Mouse (Mus musculus): ENCODE data around the gene Sfmbt2. TPM values are rescaled to one million over a fixed set of nuclear protein-coding genes. Genes with fewer than 3 reads are reported as not detected.

Gene Sfmbt2
- polyA plus RNA-seq, 1 experiment from 2014 or later = 3.8 TPM

- 54% methylated on average over 1 of the region's 1 CpGs for WGBS
- H3K27me3 ChIP-seq = peaks cover 12% of the 10 kb centered on the region
- H3K4me3 ChIP-seq = no peak overlapping the region
- H3K9ac ChIP-seq = no peak overlapping the region
- H3K36me3 ChIP-seq = no peaks in the 10 kb centered on the region
- H3K4me2 ChIP-seq (replicated peaks) = no peak overlapping the region
- H3K4me1 ChIP-seq = no peaks in the 10 kb centered on the region
- no peaks in the 10 kb centered on the region for H3K9me3 ChIP-seq
- H3K27ac ChIP-seq = no peak overlapping the region
- no peak for ATAC-seq (ENCODE audit: low FRiP score, low read depth)
These were observed 19.2 kb upstream of the Sfmbt2 start for GRCm38 (mm10) chr2:10351125-10351524.

- ATAC-seq (ENCODE audit: low FRiP score, low read depth) = no peak
- 82% methylated on average over 3 of the region's 3 CpGs for WGBS
- H3K36me3 ChIP-seq = no peaks in the 10 kb centered on the region
- H3K9me3 ChIP-seq = no peaks in the 10 kb centered on the region
- H3K4me3 ChIP-seq = no peak overlapping the region
- no peak overlapping the region for H3K4me2 ChIP-seq (replicated peaks)
- H3K9ac ChIP-seq = no peak overlapping the region
- H3K27me3 ChIP-seq = peaks cover 14% of the 10 kb centered on the region
- no peaks in the 10 kb centered on the region for H3K4me1 ChIP-seq
- no peak overlapping the region for H3K27ac ChIP-seq
These were observed 17.4 kb upstream of the Sfmbt2 start for GRCm38 (mm10) chr2:10352887-10353286.

GRCm38 (mm10) chr2:10353889-10354288 lies 16.4 kb upstream of the Sfmbt2 start:
- H3K27me3 ChIP-seq = peaks cover 11% of the 10 kb centered on the region; the same call in 1 of the 2 replicates
- H3K4me2 ChIP-seq (replicated peaks) = no peak overlapping the region
- no peaks in the 10 kb centered on the region for H3K4me1 ChIP-seq
- H3K36me3 ChIP-seq = no peaks in the 10 kb centered on the region
- H3K4me3 ChIP-seq = no peak overlapping the region
- no peak overlapping the region for H3K27ac ChIP-seq
- 65% methylated on average over 4 of the region's 4 CpGs for WGBS
- ATAC-seq (ENCODE audit: low FRiP score, low read depth) = no peak
- no peak overlapping the region for H3K9ac ChIP-seq
- H3K9me3 ChIP-seq = no peaks in the 10 kb centered on the region

GRCm38 (mm10) chr2:10359861-10360260 lies 10.4 kb upstream of the Sfmbt2 start:
- 86% methylated on average over 2 of the region's 2 CpGs for WGBS
- no peak for ATAC-seq (ENCODE audit: low FRiP score, low read depth)
- no peak overlapping the region for H3K9ac ChIP-seq
- no peak overlapping the region for H3K4me3 ChIP-seq
- no peaks in the 10 kb centered on the region for H3K9me3 ChIP-seq
- no peaks in the 10 kb centered on the region for H3K36me3 ChIP-seq
- peaks cover 16% of the 10 kb centered on the region; the same call in 1 of the 2 replicates for H3K27me3 ChIP-seq
- no peak overlapping the region for H3K27ac ChIP-seq
- no peaks in the 10 kb centered on the region for H3K4me1 ChIP-seq
- H3K4me2 ChIP-seq (replicated peaks) = no peak overlapping the region

- Histone ChIP-seq H3K9ac (no peak overlapping the region), H3K4me2 (replicated peaks) (no peak overlapping the region), H3K4me3 (no peak overlapping the region), H3K36me3 (no peaks in the 10 kb centered on the region), H3K9me3 (no peaks in the 10 kb centered on the region), H3K27me3 (peaks cover 42% of the 10 kb centered on the region), H3K27ac (no peak overlapping the region), H3K4me1 (no peaks in the 10 kb centered on the region)
- no peak for ATAC-seq (ENCODE audit: low FRiP score, low read depth)
- WGBS = 93% methylated on average over 6 of the region's 6 CpGs
These were observed 5.2 kb upstream of the Sfmbt2 start for GRCm38 (mm10) chr2:10365081-10365480.

GRCm38 (mm10) chr2:10366284-10366683 lies 4.0 kb upstream of the Sfmbt2 start:
- peaks cover 50% of the 10 kb centered on the region for H3K27me3 ChIP-seq
- H3K9ac ChIP-seq = no peak overlapping the region
- WGBS = 21% methylated on average over 2 of the region's 2 CpGs
- H3K4me2 ChIP-seq (replicated peaks) = no peak overlapping the region
- H3K36me3 ChIP-seq = no peaks in the 10 kb centered on the region
- H3K4me1 ChIP-seq = peaks cover 2% of the 10 kb centered on the region
- no peak overlapping the region for H3K27ac ChIP-seq
- no peak for ATAC-seq (ENCODE audit: low FRiP score, low read depth)
- H3K9me3 ChIP-seq = no peaks in the 10 kb centered on the region
- H3K4me3 ChIP-seq = no peak overlapping the region

- H3K4me3 ChIP-seq = no peak overlapping the region
- no peaks in the 10 kb centered on the region for H3K36me3 ChIP-seq
- WGBS = 3% methylated on average over 8 of the region's 8 CpGs
- no peak overlapping the region for H3K27ac ChIP-seq
- no peak overlapping the region for H3K4me2 ChIP-seq (replicated peaks)
- H3K9ac ChIP-seq = no peak overlapping the region
- H3K4me1 ChIP-seq = peaks cover 16% of the 10 kb centered on the region
- ATAC-seq (ENCODE audit: low FRiP score, low read depth) = no peak
- peaks cover 63% of the 10 kb centered on the region for H3K27me3 ChIP-seq
- no peaks in the 10 kb centered on the region for H3K9me3 ChIP-seq
These were observed 634 bp upstream of the Sfmbt2 start for GRCm38 (mm10) chr2:10369676-10370075.

- ATAC-seq (ENCODE audit: low FRiP score, low read depth) = no peak
- H3K27me3 ChIP-seq = peaks cover 74% of the 10 kb centered on the region
- no peaks in the 10 kb centered on the region for H3K9me3 ChIP-seq
- peaks cover 25% of the 10 kb centered on the region for H3K4me1 ChIP-seq
- peak overlapping the region; percentile 92; the same call in 1 of the 2 replicates for H3K4me2 ChIP-seq (replicated peaks)
- no peaks in the 10 kb centered on the region for H3K36me3 ChIP-seq
- H3K4me3 ChIP-seq = no peak overlapping the region
- no peak overlapping the region for H3K27ac ChIP-seq
- 1% methylated on average over 26 of the region's 26 CpGs for WGBS
- no peak overlapping the region for H3K9ac ChIP-seq
These were observed 563 bp downstream of the Sfmbt2 start for GRCm38 (mm10) chr2:10370687-10371458.

- Histone ChIP-seq H3K4me2 (replicated peaks) (peak overlapping the region; percentile 92), H3K27ac (no peak overlapping the region), H3K4me1 (peaks cover 26% of the 10 kb centered on the region), H3K9me3 (no peaks in the 10 kb centered on the region), H3K4me3 (0 out of 2 replicates have a peak overlapping the region, but pooled peaks have one; percentile 61), H3K36me3 (no peaks in the 10 kb centered on the region), H3K27me3 (peaks cover 78% of the 10 kb centered on the region), H3K9ac (no peak overlapping the region)
- ATAC-seq (ENCODE audit: low FRiP score, low read depth) = no peak
- WGBS = 2% methylated on average over 16 of the region's 16 CpGs
These were observed 1.1 kb downstream of the Sfmbt2 start for GRCm38 (mm10) chr2:10371459-10371817.

GRCm38 (mm10) chr2:10371899-10372298 lies 1.6 kb downstream of the Sfmbt2 start:
- Histone ChIP-seq H3K9me3 (no peaks in the 10 kb centered on the region), H3K36me3 (no peaks in the 10 kb centered on the region), H3K9ac (no peak overlapping the region), H3K27me3 (peaks cover 76% of the 10 kb centered on the region), H3K27ac (no peak overlapping the region), H3K4me1 (peaks cover 26% of the 10 kb centered on the region), H3K4me3 (peak overlapping the region; percentile 61), H3K4me2 (replicated peaks) (peak overlapping the region; percentile 92)
- WGBS = 2% methylated on average over 11 of the region's 18 CpGs
- ATAC-seq (ENCODE audit: low FRiP score, low read depth) = peak; percentile 1; the same call in 1 of the 2 replicates

GRCm38 (mm10) chr2:10372321-10372723 lies 2.0 kb downstream of the Sfmbt2 start:
- Histone ChIP-seq H3K4me1 (peaks cover 26% of the 10 kb centered on the region), H3K9me3 (no peaks in the 10 kb centered on the region), H3K4me2 (replicated peaks) (peak overlapping the region; percentile 92), H3K9ac (peak overlapping the region; percentile 64), H3K27me3 (peaks cover 76% of the 10 kb centered on the region), H3K4me3 (peak overlapping the region; percentile 61), H3K36me3 (no peaks in the 10 kb centered on the region), H3K27ac (no peak overlapping the region)
- peak; percentile 76 for ATAC-seq (ENCODE audit: low FRiP score, low read depth)
- under 1% methylated on average over 31 of the region's 31 CpGs for WGBS

- no peak overlapping the region for H3K27ac ChIP-seq
- H3K4me3 ChIP-seq = peak overlapping the region; percentile 61
- peaks cover 77% of the 10 kb centered on the region for H3K27me3 ChIP-seq
- WGBS = under 1% methylated on average over 35 of the region's 35 CpGs
- peak; percentile 16; the same call in 1 of the 2 replicates for ATAC-seq (ENCODE audit: low FRiP score, low read depth)
- H3K4me1 ChIP-seq = peaks cover 26% of the 10 kb centered on the region
- H3K4me2 ChIP-seq (replicated peaks) = peak overlapping the region; percentile 92
- H3K36me3 ChIP-seq = no peaks in the 10 kb centered on the region
- peak overlapping the region; percentile 64 for H3K9ac ChIP-seq
- no peaks in the 10 kb centered on the region for H3K9me3 ChIP-seq
These were observed 2.6 kb downstream of the Sfmbt2 start for GRCm38 (mm10) chr2:10372776-10373507.

All from limb, embryonic 13.5 days (tissue).